Mouse (Mus musculus) liver, embryonic 14.5 days (tissue): ENCODE results near the gene Ndufs2.

Experiments
- CTCF ChIP-seq: IDR thresholded peaks from 2 replicates; pipeline ENCODE4 v1.5.1; 2016; ENCODE audit warnings: antibody characterized with exemption, low read depth, control low read depth
- EP300 ChIP-seq: IDR thresholded peaks from 2 replicates; pipeline ENCODE4 v1.6.1; 2016; ENCODE audit warnings: antibody characterized with exemption, low read depth

DNA sequence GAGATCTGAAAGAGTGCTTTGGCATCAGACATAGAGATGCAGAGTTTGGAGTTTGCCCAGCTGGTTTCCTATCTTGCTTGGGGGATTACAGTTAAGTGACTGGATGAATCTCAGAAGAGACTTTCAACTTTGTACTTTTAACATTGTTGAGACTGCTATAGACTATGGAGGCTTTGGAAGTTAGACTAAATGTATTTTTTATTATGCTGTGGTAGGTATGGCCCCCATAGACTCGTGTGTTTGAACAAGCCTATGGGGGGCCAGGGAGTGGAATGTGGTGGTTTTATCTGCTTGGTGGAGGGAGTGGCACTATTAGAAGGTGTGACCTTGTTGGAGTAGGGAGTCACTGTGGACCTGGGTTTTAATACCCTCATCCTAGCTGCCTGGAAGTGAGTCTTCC, 51.7 kb downstream of the Ndufs2 start:
- TF ChIP-seq EP300 (no peak), CTCF (no peak)
